Mouse (Mus musculus): Measurements from ENCODE around the gene Uvrag. TPM values are rescaled to one million over a fixed set of nuclear protein-coding genes. Genes with fewer than 3 reads are reported as not detected.

Uvrag gene
- polyA plus RNA-seq, 1 experiment, result 12.3 TPM

GRCm38 (mm10) chr7:99052471-99053241 lies 88.3 kb downstream of the Uvrag start:
- no peak for DNase-seq (ENCODE audit: low read depth)
- TF ChIP-seq POLR2A (IDR thresholded peaks at IDR 0.05; ENCODE audit: borderline replicate concordance, extremely low read depth, insufficient read depth, insufficient read length, poor library complexity, severe bottlenecking) (no peak), CTCF (IDR thresholded peaks at IDR 0.05; ENCODE audit: borderline replicate concordance, extremely low read depth, insufficient read depth, insufficient read length) (no peak)

GRCm38 (mm10) chr7:99050882-99051281 lies 90.1 kb downstream of the Uvrag start:
- DNase-seq (ENCODE audit: low read depth), result peak; percentile 87
- TF ChIP-seq POLR2A (IDR thresholded peaks at IDR 0.05; ENCODE audit: borderline replicate concordance, extremely low read depth, insufficient read depth, insufficient read length, poor library complexity, severe bottlenecking) (no peak), CTCF (IDR thresholded peaks at IDR 0.05; ENCODE audit: borderline replicate concordance, extremely low read depth, insufficient read depth, insufficient read length) (no peak)

DNA sequence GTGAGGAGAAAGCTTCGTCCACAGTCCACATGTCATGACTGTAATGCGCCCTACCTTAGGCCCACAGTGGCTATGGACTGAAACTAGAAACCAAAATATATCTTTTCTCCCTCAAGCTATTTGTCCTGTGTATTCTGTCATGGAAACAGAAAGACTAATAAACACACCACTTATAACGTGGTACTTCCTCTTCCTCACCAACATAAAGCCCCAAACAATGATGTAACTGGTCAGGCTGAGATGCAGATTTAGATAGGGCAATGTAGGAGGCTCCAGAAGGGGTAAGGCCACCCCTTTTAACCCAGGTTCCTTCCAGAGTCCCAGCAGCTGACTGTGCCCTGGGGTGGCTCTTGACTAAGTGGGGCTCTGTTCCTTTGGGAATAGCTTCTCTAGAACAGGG lies 91.0 kb downstream of the Uvrag start:
- TF ChIP-seq POLR2A (IDR thresholded peaks at IDR 0.05; ENCODE audit: borderline replicate concordance, extremely low read depth, insufficient read depth, insufficient read length, poor library complexity, severe bottlenecking) (no peak), CTCF (IDR thresholded peaks at IDR 0.05; ENCODE audit: borderline replicate concordance, extremely low read depth, insufficient read depth, insufficient read length) (no peak)
- DNase-seq (ENCODE audit: low read depth), result no peak

DNA sequence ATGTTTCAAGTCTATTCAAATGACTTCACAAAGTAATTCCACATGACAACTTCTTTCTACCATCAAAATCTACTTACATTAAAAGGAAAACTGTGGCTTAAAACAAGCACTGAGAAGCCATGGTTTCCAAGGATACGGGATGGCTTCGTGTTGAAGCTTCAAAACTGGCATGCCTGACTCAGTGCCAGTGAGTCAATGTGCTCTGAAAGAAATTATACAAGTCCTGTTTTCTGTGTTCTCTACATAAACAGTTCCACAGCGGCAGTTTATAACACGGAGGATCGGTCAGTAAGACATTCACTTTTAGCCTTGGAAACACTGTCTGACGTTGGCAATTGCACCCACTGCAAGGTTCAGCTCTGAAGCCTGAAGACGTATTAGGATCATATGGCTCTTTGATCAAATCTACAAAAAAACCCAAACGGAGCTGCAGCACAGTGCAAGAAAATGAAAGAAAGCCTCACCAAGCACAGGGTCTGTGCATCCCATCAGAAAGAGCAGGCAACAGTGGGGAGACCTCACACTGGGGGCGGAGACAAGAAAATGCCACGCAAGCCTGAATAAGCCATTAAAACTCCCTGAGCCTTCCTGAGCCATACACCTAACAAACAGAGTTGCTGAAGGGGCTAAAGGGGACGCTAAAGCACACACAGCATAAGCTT lies 94.3 kb downstream of the Uvrag start:
- peak; percentile 77 for DNase-seq (ENCODE audit: low read depth)
- no peak for TF ChIP-seq POLR2A (IDR thresholded peaks at IDR 0.05; ENCODE audit: borderline replicate concordance, extremely low read depth, insufficient read depth, insufficient read length, poor library complexity, severe bottlenecking)
- no peak for TF ChIP-seq CTCF (IDR thresholded peaks at IDR 0.05; ENCODE audit: borderline replicate concordance, extremely low read depth, insufficient read depth, insufficient read length)

- TF ChIP-seq POLR2A (IDR thresholded peaks at IDR 0.05; ENCODE audit: borderline replicate concordance, extremely low read depth, insufficient read depth, insufficient read length, poor library complexity, severe bottlenecking) (no peak), CTCF (IDR thresholded peaks at IDR 0.05; ENCODE audit: borderline replicate concordance, extremely low read depth, insufficient read depth, insufficient read length) (no peak)
- DNase-seq (ENCODE audit: low read depth), result no peak
These were observed 95.4 kb downstream of the Uvrag start for GRCm38 (mm10) chr7:99045525-99045924.

DNA sequence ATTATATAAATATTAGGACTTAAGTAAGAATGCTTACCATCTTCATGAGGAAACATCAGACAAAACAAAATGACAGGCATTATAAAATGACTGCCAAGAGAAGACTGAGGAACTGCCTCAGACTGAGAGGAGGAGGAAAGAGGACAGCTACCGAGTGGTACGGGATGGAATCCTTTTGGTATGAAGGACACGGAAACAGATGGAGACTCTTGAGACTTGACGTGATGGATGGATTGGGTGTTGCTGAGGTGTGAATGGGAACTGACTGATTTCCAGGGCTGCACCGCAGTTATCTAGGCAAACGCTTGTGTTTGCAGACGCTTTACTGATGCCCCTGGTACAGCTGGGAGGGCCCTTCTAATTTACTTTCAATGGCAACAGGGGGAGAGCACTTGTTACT lies 97.0 kb downstream of the Uvrag start:
- DNase-seq (ENCODE audit: low read depth), result peak; percentile 45
- TF ChIP-seq POLR2A (IDR thresholded peaks at IDR 0.05; ENCODE audit: borderline replicate concordance, extremely low read depth, insufficient read depth, insufficient read length, poor library complexity, severe bottlenecking) (no peak), CTCF (IDR thresholded peaks at IDR 0.05; ENCODE audit: borderline replicate concordance, extremely low read depth, insufficient read depth, insufficient read length) (no peak)

DNA sequence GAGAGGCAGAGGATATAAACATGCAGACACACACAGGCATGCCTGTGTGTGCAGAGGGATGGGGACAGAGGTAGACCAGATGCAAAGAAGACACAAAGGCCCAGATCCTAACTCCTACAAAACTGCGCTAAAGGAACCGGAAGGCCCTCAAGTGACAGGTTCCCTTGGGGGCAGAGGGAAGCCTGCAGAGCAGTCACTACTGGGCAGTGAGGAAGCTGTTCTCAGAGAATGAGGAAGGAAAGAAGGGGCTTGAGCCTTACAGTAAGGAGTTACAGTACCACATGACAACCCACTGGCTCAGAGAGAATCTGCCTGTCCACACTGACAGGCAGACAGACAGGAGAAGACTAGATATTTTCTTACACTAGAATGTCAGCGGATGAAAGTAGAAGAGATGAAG lies 97.6 kb downstream of the Uvrag start:
- no peak for TF ChIP-seq POLR2A (IDR thresholded peaks at IDR 0.05; ENCODE audit: borderline replicate concordance, extremely low read depth, insufficient read depth, insufficient read length, poor library complexity, severe bottlenecking)
- no peak for TF ChIP-seq CTCF (IDR thresholded peaks at IDR 0.05; ENCODE audit: borderline replicate concordance, extremely low read depth, insufficient read depth, insufficient read length)
- no peak for DNase-seq (ENCODE audit: low read depth)

- DNase-seq (ENCODE audit: low read depth), result no peak
- TF ChIP-seq CTCF (IDR thresholded peaks at IDR 0.05; ENCODE audit: borderline replicate concordance, extremely low read depth, insufficient read depth, insufficient read length) (no peak), POLR2A (IDR thresholded peaks at IDR 0.05; ENCODE audit: borderline replicate concordance, extremely low read depth, insufficient read depth, insufficient read length, poor library complexity, severe bottlenecking) (no peak)
These were observed 99.1 kb downstream of the Uvrag start for GRCm38 (mm10) chr7:99041818-99042217.

DNA sequence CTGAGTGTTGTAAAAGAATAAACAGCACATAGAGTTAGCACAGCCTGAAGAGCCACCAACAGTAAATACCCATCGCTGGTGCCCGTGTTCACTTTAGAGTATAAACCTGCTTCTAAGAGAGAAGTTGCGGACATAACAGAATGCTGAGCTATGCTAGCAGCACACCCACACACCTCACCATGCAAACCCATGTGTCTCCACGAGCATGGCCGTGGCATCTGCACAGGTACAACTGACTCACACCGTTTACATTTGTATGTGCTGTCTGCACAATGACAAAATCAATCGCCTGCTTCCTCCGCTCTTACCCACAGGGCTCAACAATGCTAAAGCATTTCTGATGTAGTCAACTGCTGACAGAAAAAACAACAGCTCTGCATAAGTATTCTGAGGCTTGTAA lies 101.0 kb downstream of the Uvrag start:
- DNase-seq (ENCODE audit: low read depth), result no peak
- no peak for TF ChIP-seq CTCF (IDR thresholded peaks at IDR 0.05; ENCODE audit: borderline replicate concordance, extremely low read depth, insufficient read depth, insufficient read length)
- TF ChIP-seq POLR2A (IDR thresholded peaks at IDR 0.05; ENCODE audit: borderline replicate concordance, extremely low read depth, insufficient read depth, insufficient read length, poor library complexity, severe bottlenecking), result no peak

GRCm38 (mm10) chr7:99036284-99036683 lies 104.7 kb downstream of the Uvrag start:
- TF ChIP-seq POLR2A (IDR thresholded peaks at IDR 0.05; ENCODE audit: borderline replicate concordance, extremely low read depth, insufficient read depth, insufficient read length, poor library complexity, severe bottlenecking) (no peak), CTCF (IDR thresholded peaks at IDR 0.05; ENCODE audit: borderline replicate concordance, extremely low read depth, insufficient read depth, insufficient read length) (no peak)
- DNase-seq (ENCODE audit: low read depth), result no peak

- no peak for DNase-seq (ENCODE audit: low read depth)
These were observed 106.0 kb downstream of the Uvrag start for GRCm38 (mm10) chr7:99034909-99035308.

GRCm38 (mm10) chr7:99033838-99034237 lies 107.1 kb downstream of the Uvrag start:
- no peak for TF ChIP-seq CTCF (IDR thresholded peaks at IDR 0.05; ENCODE audit: borderline replicate concordance, extremely low read depth, insufficient read depth, insufficient read length)
- TF ChIP-seq POLR2A (IDR thresholded peaks at IDR 0.05; ENCODE audit: borderline replicate concordance, extremely low read depth, insufficient read depth, insufficient read length, poor library complexity, severe bottlenecking), result no peak
- no peak for DNase-seq (ENCODE audit: low read depth)

More at GRCm38 (mm10) chr7:99034909-99035308, 106.0 kb downstream of the Uvrag start:
- TF ChIP-seq POLR2A (IDR thresholded peaks at IDR 0.05; ENCODE audit: borderline replicate concordance, extremely low read depth, insufficient read depth, insufficient read length, poor library complexity, severe bottlenecking) (no peak), CTCF (IDR thresholded peaks at IDR 0.05; ENCODE audit: borderline replicate concordance, extremely low read depth, insufficient read depth, insufficient read length) (no peak)

Data from brain, embryonic 14.5 days (tissue).